Mouse (Mus musculus): Measurements from ENCODE around the gene Ifit2. TPM values are rescaled to one million over a fixed set of nuclear protein-coding genes. Genes with fewer than 3 reads are reported as not detected.

Ifit2 gene
- total RNA-seq (2021) (1 to 10 TPM; 3.4 to 4.2 TPM), polyA plus RNA-seq (2012; rRNA removed) (1.8 and 5.3 TPM in 2 replicates)
- long read RNA-seq, partial matches to known transcripts = 3 of 5 reads
- long read RNA-seq, other reads (novel, unspliced or antisense) = 1 of 5 reads

GRCm38 (mm10) chr19:34550534-34551223, at the start of gene Ifit2:
Ifit2 (plus strand) TSS chr19:34550694.
- Histone ChIP-seq H3K4me1 (ENCODE audit: control insufficient read depth, insufficient read depth, low read length) (peaks cover 7% of the 10 kb centered on the region), H3K36me3 (ENCODE audit: control insufficient read depth, insufficient read depth, low read length) (peaks cover 14% of the 10 kb centered on the region), H3K9ac (ENCODE audit: low read depth, low read length) (peak within 1 kb of the TSS; percentile 59), H3K27me3 (ENCODE audit: control insufficient read depth, insufficient read depth, low read length) (no peaks in the 10 kb centered on the region), H3K79me2 (replicated peaks; ENCODE audit: control insufficient read depth, insufficient read depth, low read length) (no peaks in the 10 kb centered on the region), H3K27ac (peak within 1 kb of the TSS; percentile 77), H3K4me3 (peak within 1 kb of the TSS; percentile 44)
- TF ChIP-seq EP300 (IDR thresholded peaks at IDR 0.05; ENCODE audit: insufficient read depth, low read depth, low read length) (0 out of 2 replicates have a peak, but pooled peaks have one; percentile 65), POLR2A (IDR thresholded peaks at IDR 0.05; ENCODE audit: insufficient read depth, low read depth, low read length) (peak; percentile 61), CTCF (IDR thresholded peaks at IDR 0.05) (peak; percentile 68)
- DNase-seq = peak; percentile 77 to 83
- under 1% methylated on average over 22 of the region's 22 CpGs for WGBS
- intact Hi-C loops (cut with DNase I) = loop anchor here (2.0 to 5.0 kb wide), 4 partner anchors 24 to 308 kb away; partner anchors contain the start of genes Ifit3b and Lipa

GRCm38 (mm10) chr19:34500763-34501162, 49.7 kb upstream of the Ifit2 start:
- Histone ChIP-seq H3K9ac (ENCODE audit: low read depth, low read length) (no peak overlapping the region), H3K4me3 (no peak overlapping the region), H3K27me3 (ENCODE audit: control insufficient read depth, insufficient read depth, low read length) (no peaks in the 10 kb centered on the region), H3K4me1 (ENCODE audit: control insufficient read depth, insufficient read depth, low read length) (no peaks in the 10 kb centered on the region), H3K79me2 (replicated peaks; ENCODE audit: control insufficient read depth, insufficient read depth, low read length) (no peaks in the 10 kb centered on the region), H3K36me3 (ENCODE audit: control insufficient read depth, insufficient read depth, low read length) (no peaks in the 10 kb centered on the region; the same call in none of the 2 replicates), H3K27ac (no peak overlapping the region)
- peak; percentile 62 to 75 for DNase-seq
- 49% methylated on average over 4 of the region's 4 CpGs for WGBS
- intact Hi-C loops (cut with DNase I) = loop anchor here (2.0 kb wide), 2 partner anchors 48 to 136 kb away; no protein-coding TSS in a partner anchor
- TF ChIP-seq CTCF (IDR thresholded peaks at IDR 0.05) (peak; percentile 84), POLR2A (IDR thresholded peaks at IDR 0.05; ENCODE audit: insufficient read depth, low read depth, low read length) (no peak), EP300 (IDR thresholded peaks at IDR 0.05; ENCODE audit: insufficient read depth, low read depth, low read length) (no peak)

- intact Hi-C loops (cut with DNase I) = no loop called here
- Histone ChIP-seq H3K4me1 (ENCODE audit: control insufficient read depth, insufficient read depth, low read length) (no peaks in the 10 kb centered on the region), H3K9ac (ENCODE audit: low read depth, low read length) (no peak overlapping the region), H3K79me2 (replicated peaks; ENCODE audit: control insufficient read depth, insufficient read depth, low read length) (no peaks in the 10 kb centered on the region), H3K27ac (no peak overlapping the region), H3K27me3 (ENCODE audit: control insufficient read depth, insufficient read depth, low read length) (no peaks in the 10 kb centered on the region), H3K4me3 (no peak overlapping the region), H3K36me3 (ENCODE audit: control insufficient read depth, insufficient read depth, low read length) (peaks cover under 1% of the 10 kb centered on the region)
- TF ChIP-seq POLR2A (IDR thresholded peaks at IDR 0.05; ENCODE audit: insufficient read depth, low read depth, low read length) = no peak
- no peak for TF ChIP-seq EP300 (IDR thresholded peaks at IDR 0.05; ENCODE audit: insufficient read depth, low read depth, low read length)
- TF ChIP-seq CTCF (IDR thresholded peaks at IDR 0.05) = no peak
- DNase-seq = no peak
- WGBS = 77% methylated on average over 12 of the region's 12 CpGs
Observed at GRCm38 (mm10) chr19:34505161-34505721, 45.3 kb upstream of the Ifit2 start.

GRCm38 (mm10) chr19:34510717-34511116, 39.8 kb upstream of the Ifit2 start:
- Histone ChIP-seq H3K4me1 (ENCODE audit: control insufficient read depth, insufficient read depth, low read length) (peaks cover 4% of the 10 kb centered on the region), H3K27me3 (ENCODE audit: control insufficient read depth, insufficient read depth, low read length) (no peaks in the 10 kb centered on the region), H3K36me3 (ENCODE audit: control insufficient read depth, insufficient read depth, low read length) (peaks cover 8% of the 10 kb centered on the region), H3K79me2 (replicated peaks; ENCODE audit: control insufficient read depth, insufficient read depth, low read length) (0 out of 2 replicates have a peak, but pooled peaks cover 1% of the 10 kb centered on the region), H3K4me3 (no peak overlapping the region), H3K27ac (no peak overlapping the region; the same call in 1 of the 2 replicates), H3K9ac (ENCODE audit: low read depth, low read length) (no peak overlapping the region)
- intact Hi-C loops (cut with DNase I) = no loop called here
- WGBS = 52% methylated on average over 5 of the region's 5 CpGs
- DNase-seq = peak in 1 of 2 experiments; percentile 33
- no peak for TF ChIP-seq POLR2A (IDR thresholded peaks at IDR 0.05; ENCODE audit: insufficient read depth, low read depth, low read length)
- no peak for TF ChIP-seq EP300 (IDR thresholded peaks at IDR 0.05; ENCODE audit: insufficient read depth, low read depth, low read length)
- no peak for TF ChIP-seq CTCF (IDR thresholded peaks at IDR 0.05)

GRCm38 (mm10) chr19:34511528-34511927, 39.0 kb upstream of the Ifit2 start:
- intact Hi-C loops (cut with DNase I) = no loop called here
- no peak for TF ChIP-seq POLR2A (IDR thresholded peaks at IDR 0.05; ENCODE audit: insufficient read depth, low read depth, low read length)
- TF ChIP-seq CTCF (IDR thresholded peaks at IDR 0.05) = no peak
- no peak for TF ChIP-seq EP300 (IDR thresholded peaks at IDR 0.05; ENCODE audit: insufficient read depth, low read depth, low read length)
- H3K27me3 ChIP-seq (ENCODE audit: control insufficient read depth, insufficient read depth, low read length) = no peaks in the 10 kb centered on the region
- H3K4me3 ChIP-seq = no peak overlapping the region
- DNase-seq = no peak
- peaks cover 13% of the 10 kb centered on the region for H3K36me3 ChIP-seq (ENCODE audit: control insufficient read depth, insufficient read depth, low read length)
- H3K79me2 ChIP-seq (replicated peaks; ENCODE audit: control insufficient read depth, insufficient read depth, low read length) = 0 out of 2 replicates have a peak, but pooled peaks cover 1% of the 10 kb centered on the region
- WGBS = 82% methylated on average over 8 of the region's 8 CpGs
- no peak overlapping the region for H3K9ac ChIP-seq (ENCODE audit: low read depth, low read length)
- peaks cover 6% of the 10 kb centered on the region for H3K4me1 ChIP-seq (ENCODE audit: control insufficient read depth, insufficient read depth, low read length)
- H3K27ac ChIP-seq = no peak overlapping the region; the same call in 1 of the 2 replicates

Data from heart, adult 2 months (tissue).